Mouse (Mus musculus) E14TG2a.4 (cell line): ENCODE measurements around the gene Prickle4.

Source experiments
- CTCF ChIP-seq: conservative IDR thresholded peaks from 2 replicates; pipeline ENCODE4 v1.5.1; 2014; ENCODE audit warnings: low read length
- NANOG ChIP-seq: IDR thresholded peaks from 2 replicates; pipeline ENCODE4 v1.6.1; 2014; ENCODE audit warnings: borderline replicate concordance, low read length, mixed read lengths
- POU5F1 ChIP-seq: IDR thresholded peaks from 2 replicates; pipeline ENCODE4 v1.6.1; 2014; ENCODE audit warnings: low read length, borderline replicate concordance

DNA sequence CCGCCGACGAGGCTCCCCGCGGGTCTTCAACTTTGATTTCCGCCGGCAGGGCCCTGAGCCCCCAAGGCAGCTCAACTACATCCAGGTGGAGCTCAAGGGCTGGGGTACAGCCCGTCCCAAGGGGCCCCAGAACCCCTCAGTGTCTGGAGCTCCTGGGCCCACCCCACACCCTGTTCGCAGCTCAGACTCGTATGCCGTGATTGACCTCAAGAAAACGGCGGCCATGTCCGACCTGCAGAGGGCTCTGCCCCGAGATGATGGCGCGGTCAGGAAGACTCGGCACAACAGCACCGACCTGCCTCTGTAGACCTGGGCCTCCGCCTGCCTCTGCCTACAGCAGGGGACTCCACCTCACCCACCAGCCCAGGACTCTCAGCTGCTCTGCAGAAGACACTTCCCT is 9.0 kb upstream of the Prickle4 start:
- TF ChIP-seq CTCF: no peak
- no peak for TF ChIP-seq POU5F1
- TF ChIP-seq NANOG: no peak
